Mouse (Mus musculus) hematopoietic multipotent progenitor cell, adult 10-12 weeks (in vitro differentiated cells): Measurements from ENCODE around the gene Trpv3. TPM values are rescaled to one million over a fixed set of nuclear protein-coding genes. Genes with fewer than 3 reads are reported as not detected.

Experiments used
- polyA plus RNA-seq: library from polyadenylated mRNA; stranded (reverse); fragments of >175 nt; gene quantifications from 2 replicates; pipeline ENCODE4 v1.2.3, GENCODE M21; 2012; ENCODE audit warnings: low replicate concordance

Trpv3 gene
- polyA plus RNA-seq = not detected in 2 replicates

GRCm38 (mm10) chr11:73267267-73267666 is at the start of gene Trpv3:
Trpv3 (plus strand) TSS chr11:73267388.

DNA sequence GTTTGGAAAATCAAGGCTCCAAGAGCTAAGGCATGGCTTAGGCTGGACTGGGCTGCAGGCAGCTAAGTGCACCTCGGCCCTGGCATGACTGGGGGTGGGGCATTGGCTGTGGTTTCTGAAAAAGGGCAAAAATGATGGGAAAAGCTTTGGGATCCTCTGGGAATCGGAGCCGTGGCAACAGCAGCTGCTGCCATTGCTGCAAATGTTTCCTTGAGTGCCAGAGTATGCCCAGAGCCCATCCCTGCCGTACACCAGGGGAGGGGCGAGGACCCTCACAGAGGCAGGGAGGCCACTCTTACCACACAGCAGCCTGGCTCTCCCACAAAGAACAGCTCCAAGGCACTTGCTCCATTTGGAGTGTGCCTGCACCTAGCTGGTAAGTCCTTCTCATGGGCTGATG is 33.2 kb upstream of the Trpv3 start, which contains the start of gene Trpv1:
Gene Trpv1 (plus strand): TSS at position 301 of the 400 bp plus-strand sequence.

GRCm38 (mm10) chr11:73329442-73329841 is 62.3 kb downstream of the Trpv3 start, which contains the start of the genes Aspa, Gm49340 and Spata22:
Aspa (minus strand) TSS chr11:73329596.
Gm49340 (plus strand) TSS chr11:73329741.
Spata22 (plus strand) TSS chr11:73329741.

Other genes with a start within 250 kb of the Trpv3 start
- gene Camkk1, start 248.4 kb upstream of the Trpv3 start, polyA plus RNA-seq = 2.5 and 3.9 TPM in 2 replicates
- 3.7 and 3.8 TPM in 2 replicates for gene Ncbp3, start 219.6 kb upstream of the Trpv3 start, polyA plus RNA-seq
- gene Itgae, start 176.8 kb upstream of the Trpv3 start, polyA plus RNA-seq = 2.7 and 4.2 TPM in 2 replicates
- 5.5 and 8.6 TPM in 2 replicates for gene Haspin, start 129.1 kb upstream of the Trpv3 start, polyA plus RNA-seq
- gene P2rx5, start 107.0 kb upstream of the Trpv3 start, polyA plus RNA-seq = 0.06 and 0.07 TPM in 2 replicates
- gene Emc6, start 90.4 kb upstream of the Trpv3 start, polyA plus RNA-seq = 149 and 201 TPM in 2 replicates
- 3.0 and 9.9 TPM in 2 replicates for gene Tax1bp3, start 90.3 kb upstream of the Trpv3 start, polyA plus RNA-seq
- 2.1 and 10.2 TPM in 2 replicates for gene Ctns, start 68.3 kb upstream of the Trpv3 start, polyA plus RNA-seq
- gene Shpk, start 67.9 kb upstream of the Trpv3 start, polyA plus RNA-seq = 1.7 and 1.9 TPM in 2 replicates
- not detected in 2 replicates for gene Trpv1, start 33.1 kb upstream of the Trpv3 start, polyA plus RNA-seq
- gene Aspa, start 62.2 kb downstream of the Trpv3 start, polyA plus RNA-seq = 0.11 TPM in 1 of 2 replicates, not detected in the other
- gene Gm49340, start 62.4 kb downstream of the Trpv3 start, polyA plus RNA-seq = not detected in 2 replicates
- not detected in 2 replicates for gene Spata22, start 62.4 kb downstream of the Trpv3 start, polyA plus RNA-seq
- not detected in 2 replicates for gene Olfr20, start 83.4 kb downstream of the Trpv3 start, polyA plus RNA-seq
- not detected in 2 replicates for gene Olfr376, start 103.9 kb downstream of the Trpv3 start, polyA plus RNA-seq
- gene Olfr1, start 132.2 kb downstream of the Trpv3 start, polyA plus RNA-seq = not detected in 2 replicates
- gene Olfr378, start 161.1 kb downstream of the Trpv3 start, polyA plus RNA-seq = not detected in 2 replicates
- 0.15 TPM in 1 of 2 replicates, not detected in the other for gene Olfr380, start 190.1 kb downstream of the Trpv3 start, polyA plus RNA-seq
- gene Olfr381, start 224.2 kb downstream of the Trpv3 start, polyA plus RNA-seq = not detected in 2 replicates
- gene Olfr382, start 249.8 kb downstream of the Trpv3 start, polyA plus RNA-seq = not detected in 2 replicates